Mouse (Mus musculus) lung, adult 2 months (tissue): ENCODE results near the gene Pla1a.

Experiments used
- CTCF ChIP-seq: fragments of 200-500 bp; IDR thresholded peaks from 2 replicates; pipeline ENCODE4 v1.5.1; 2011; ENCODE audit warnings: mild to moderate bottlenecking, low read length, control low read depth; ENCODE audit not compliant: insufficient read depth
- POLR2A ChIP-seq: fragments of 200-500 bp; IDR thresholded peaks from 2 replicates; pipeline ENCODE4 v1.6.1; 2011; ENCODE audit warnings: low read depth, mild to moderate bottlenecking, control low read depth, low read length, borderline replicate concordance; ENCODE audit errors: extremely low read depth

DNA sequence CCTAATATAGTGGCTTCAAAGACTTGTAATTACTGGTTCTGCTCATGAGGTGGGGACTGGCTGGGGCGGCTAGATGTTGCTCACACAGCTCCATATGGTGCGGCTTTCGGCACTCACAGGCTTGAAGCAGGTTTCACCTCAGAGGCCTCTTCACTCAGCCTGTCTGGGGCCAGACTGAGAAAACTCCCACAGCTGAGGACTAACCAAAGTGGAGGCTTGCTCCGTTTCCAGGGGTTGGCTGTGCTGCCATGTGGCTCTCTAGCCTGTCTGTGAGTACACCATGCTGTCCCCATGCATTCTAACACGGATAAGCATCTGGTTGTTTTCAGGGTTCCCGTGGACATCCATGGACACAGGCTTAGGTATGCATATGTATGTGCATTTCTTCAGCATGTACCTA lies 54.4 kb downstream of the Pla1a start:
- TF ChIP-seq CTCF (no peak), POLR2A (no peak)
